Mouse (Mus musculus): ENCODE data around the gene Gad1. TPM values are rescaled to one million over a fixed set of nuclear protein-coding genes. Genes with fewer than 3 reads are reported as not detected.
A peak's percentile ranks its signal among the peaks of the same experiment; 100 is the strongest.

Gad1 gene
- total RNA-seq, 2 experiments from 2014 or later: 343 to 384 TPM

DNA sequence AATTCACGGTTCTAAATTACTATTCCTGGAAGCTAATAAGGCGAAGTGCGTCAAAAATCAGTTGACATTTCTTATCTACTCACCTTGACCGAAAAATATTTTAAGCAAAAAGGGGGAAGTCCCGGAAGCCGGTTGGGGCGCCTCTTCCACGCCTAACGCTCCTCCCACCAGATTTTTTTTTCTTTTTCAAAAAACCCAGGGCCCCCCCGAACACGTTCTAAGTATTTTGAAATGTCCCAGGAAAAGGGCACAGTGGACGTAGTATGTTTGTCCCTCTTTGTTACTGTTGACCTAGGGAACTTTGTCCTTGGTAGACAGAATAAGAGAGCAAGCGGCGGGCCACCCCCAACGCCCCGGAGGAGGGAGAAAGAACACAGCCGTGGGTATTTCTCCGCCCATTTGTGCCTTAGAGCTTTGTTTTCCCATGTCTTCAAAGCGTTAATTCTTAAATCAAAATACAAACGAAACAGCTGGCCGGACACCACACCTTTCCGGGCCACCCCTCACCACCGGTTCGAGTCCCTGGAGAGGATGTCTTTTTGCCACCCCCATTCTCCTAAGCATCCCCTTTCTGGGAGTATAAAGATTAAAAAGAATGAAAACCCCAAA is 6.1 kb downstream of the Gad1 start:
- no peak for DNase-seq (ENCODE audit: low spot score in 2 of 2)
- no peak overlapping the region for H3K27ac ChIP-seq
- H3K4me3 ChIP-seq: peak overlapping the region; percentile 14; the same call in 1 of the 2 replicates
- TF ChIP-seq CTCF (conservative IDR thresholded peaks at IDR 0.05): no peak

GRCm38 (mm10) chr2:70559520-70559919 is 6.6 kb downstream of the Gad1 start:
- no peak overlapping the region for H3K27ac ChIP-seq
- TF ChIP-seq CTCF (conservative IDR thresholded peaks at IDR 0.05): no peak
- no peak overlapping the region for H3K4me3 ChIP-seq
- DNase-seq (ENCODE audit: low spot score in 2 of 2): no peak

- peak; percentile 60 to 82 for DNase-seq (ENCODE audit: low spot score in 2 of 2)
- Histone ChIP-seq H3K4me3 (peak overlapping the region; percentile 61), H3K27ac (peak overlapping the region; percentile 91)
- TF ChIP-seq CTCF (conservative IDR thresholded peaks at IDR 0.05): peak; percentile 85
Measured at GRCm38 (mm10) chr2:70561077-70561795, 8.4 kb downstream of the Gad1 start.

- peak overlapping the region; percentile 61 for H3K4me3 ChIP-seq
- H3K27ac ChIP-seq: peak overlapping the region; percentile 91
- no peak for TF ChIP-seq CTCF (conservative IDR thresholded peaks at IDR 0.05)
- peak in 1 of 2 experiments; percentile 38 for DNase-seq (ENCODE audit: low spot score in 2 of 2)
Measured at GRCm38 (mm10) chr2:70562011-70562491, 9.2 kb downstream of the Gad1 start.

DNA sequence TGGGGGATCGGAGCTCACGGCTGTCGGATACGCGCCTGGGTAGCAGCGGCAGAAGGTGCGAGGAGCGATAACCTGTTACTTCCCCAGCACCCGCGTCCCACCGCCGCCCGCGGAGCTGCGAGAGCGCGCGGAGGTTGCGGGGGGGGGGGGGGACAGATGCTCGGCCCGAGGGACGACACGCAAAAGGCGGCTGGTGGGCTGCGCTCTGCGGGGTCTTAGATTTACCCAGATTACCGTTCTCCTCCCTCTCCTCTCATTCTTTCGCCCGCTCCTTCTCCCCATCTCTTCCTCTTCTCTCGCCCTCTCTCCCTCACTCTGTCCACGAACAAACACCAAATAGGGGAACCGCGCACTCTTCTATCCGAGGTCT is 9.7 kb downstream of the Gad1 start:
- DNase-seq (ENCODE audit: low spot score in 2 of 2): no peak
- H3K27ac ChIP-seq: peak overlapping the region; percentile 91
- H3K4me3 ChIP-seq: peak overlapping the region; percentile 61
- no peak for TF ChIP-seq CTCF (conservative IDR thresholded peaks at IDR 0.05)

GRCm38 (mm10) chr2:70562981-70563671 is 10.3 kb downstream of the Gad1 start:
- no peak for DNase-seq (ENCODE audit: low spot score in 2 of 2)
- TF ChIP-seq CTCF (conservative IDR thresholded peaks at IDR 0.05): no peak
- Histone ChIP-seq H3K27ac (peak overlapping the region; percentile 91), H3K4me3 (peak overlapping the region; percentile 61)

DNA sequence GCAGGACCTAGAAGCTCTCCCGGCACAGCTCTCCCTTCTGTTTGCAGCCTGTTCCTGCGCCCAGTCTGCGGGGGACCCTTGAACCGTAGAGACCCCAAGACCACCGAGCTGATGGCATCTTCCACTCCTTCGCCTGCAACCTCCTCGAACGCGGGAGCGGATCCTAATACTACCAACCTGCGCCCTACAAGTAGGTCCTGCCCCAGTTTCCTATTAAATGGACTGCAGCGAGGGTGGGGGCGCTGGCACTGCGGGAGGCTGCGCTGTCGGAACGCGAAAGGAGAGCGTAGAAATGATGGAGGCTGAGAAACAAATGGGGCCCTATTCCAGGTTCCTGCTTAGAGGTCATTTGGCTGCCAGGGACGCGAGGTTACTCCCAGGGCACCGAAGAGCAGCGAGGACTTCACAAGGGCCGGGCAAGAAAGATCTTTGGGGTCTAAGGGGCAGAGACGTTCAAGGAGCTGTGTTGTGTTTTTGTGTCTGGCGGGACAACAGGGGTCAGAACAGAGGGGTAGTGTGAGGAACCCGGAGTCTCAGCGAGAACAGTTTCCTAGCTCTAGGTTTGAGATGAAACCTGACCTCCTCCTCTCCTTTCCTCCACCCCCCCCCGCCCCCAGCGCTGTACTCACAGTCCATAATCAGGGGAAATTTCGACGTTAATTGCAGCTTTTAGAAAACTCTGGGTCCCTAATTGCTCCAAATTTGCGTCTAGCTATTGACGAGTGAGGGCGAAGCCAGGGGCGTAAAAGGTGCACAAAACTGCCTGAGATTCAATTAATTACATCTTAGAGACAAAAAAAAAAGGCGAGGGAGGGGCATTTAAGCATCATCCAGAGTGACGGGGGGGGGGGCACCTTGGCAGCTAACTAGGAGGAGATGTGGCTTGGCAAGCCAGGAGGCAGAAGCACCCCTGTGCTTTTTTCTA is 11.1 kb downstream of the Gad1 start:
- peak overlapping the region; percentile 61 for H3K4me3 ChIP-seq
- peak overlapping the region; percentile 91 for H3K27ac ChIP-seq
- no peak for DNase-seq (ENCODE audit: low spot score in 2 of 2)
- no peak for TF ChIP-seq CTCF (conservative IDR thresholded peaks at IDR 0.05)

DNA sequence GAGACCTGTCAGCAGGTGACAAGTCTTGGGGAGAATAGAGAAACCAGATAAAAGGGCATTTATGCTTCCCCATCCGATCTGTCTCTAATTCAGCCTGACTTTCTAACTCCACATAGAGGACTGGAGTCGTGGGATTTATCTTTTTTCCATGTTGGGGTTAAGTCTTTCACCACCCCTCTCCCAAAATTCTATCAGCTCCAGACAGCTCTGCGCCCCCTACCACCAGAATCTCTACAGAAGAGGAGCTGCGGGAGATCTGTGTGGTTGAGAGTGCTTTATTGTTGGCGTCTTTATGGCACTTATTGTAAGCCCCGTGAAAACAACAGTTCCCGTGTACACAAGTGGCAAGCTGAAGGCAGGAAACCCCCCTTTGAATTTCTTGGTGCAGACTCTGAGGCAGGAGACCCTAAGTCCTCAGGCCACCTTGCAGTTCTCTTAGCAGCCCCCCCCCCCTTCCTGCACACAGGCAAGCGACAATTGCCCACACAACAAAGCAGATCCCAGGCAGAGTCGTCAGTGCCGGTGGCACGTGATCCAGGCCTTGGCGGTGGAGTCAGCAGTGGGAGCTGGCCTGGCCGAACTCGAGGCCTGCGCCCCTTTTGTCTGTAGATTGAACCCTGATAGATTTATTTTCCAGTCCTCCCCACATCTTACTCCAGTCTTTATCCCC is 11.9 kb downstream of the Gad1 start:
- peak overlapping the region; percentile 61 for H3K4me3 ChIP-seq
- DNase-seq (ENCODE audit: low spot score in 2 of 2): no peak
- TF ChIP-seq CTCF (conservative IDR thresholded peaks at IDR 0.05): no peak
- peak overlapping the region; percentile 91; the same call in 1 of the 2 replicates for H3K27ac ChIP-seq

DNA sequence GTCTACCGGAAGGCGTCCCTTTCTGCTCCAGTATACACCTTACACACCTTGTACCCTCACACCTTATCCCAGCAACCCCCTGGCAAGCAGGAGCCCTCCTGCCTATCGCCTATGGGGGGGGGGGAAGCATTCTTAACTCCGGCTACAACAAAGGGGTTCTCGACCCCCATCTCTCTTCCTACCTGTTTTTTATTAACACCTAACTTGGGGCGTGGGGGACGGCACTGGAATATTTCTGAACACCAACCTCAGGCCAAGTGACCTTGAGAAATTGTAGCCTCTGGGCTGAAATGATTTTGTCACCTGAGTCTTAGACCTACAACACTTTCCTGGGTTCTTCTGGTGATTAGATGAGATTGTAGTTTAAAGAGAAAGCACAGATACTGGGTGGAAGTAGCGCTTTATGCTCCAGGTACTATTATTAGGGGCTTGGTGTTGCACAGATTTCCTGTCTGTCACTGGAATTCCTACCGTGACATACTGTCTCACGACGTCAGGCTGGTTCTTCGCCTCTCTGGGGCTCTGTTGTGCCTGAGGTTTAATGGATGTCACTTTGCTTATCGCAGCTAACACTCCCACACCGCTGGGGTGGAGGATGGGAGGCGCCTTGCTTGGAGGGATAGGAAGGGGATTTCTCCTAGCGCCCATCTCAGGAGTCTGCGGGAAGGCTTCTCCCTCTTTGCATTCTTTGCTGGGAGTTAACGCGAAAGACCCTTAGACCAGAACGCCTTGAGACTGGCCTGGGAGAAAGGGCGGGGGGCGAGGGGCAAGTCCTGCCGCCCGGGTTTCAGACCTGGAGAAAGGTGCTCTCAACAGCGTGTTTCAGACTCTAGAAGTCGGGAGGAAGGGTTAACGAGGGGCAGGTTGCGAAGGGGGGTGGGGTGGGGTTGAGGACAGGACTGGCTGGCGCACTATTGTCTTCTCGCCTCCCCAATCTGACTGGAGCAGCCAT is 13.1 kb downstream of the Gad1 start:
- no peak for DNase-seq (ENCODE audit: low spot score in 2 of 2)
- no peak for TF ChIP-seq CTCF (conservative IDR thresholded peaks at IDR 0.05)
- Histone ChIP-seq H3K4me3 (peak overlapping the region; percentile 35), H3K27ac (peak overlapping the region; percentile 61)

- no peak for DNase-seq (ENCODE audit: low spot score in 2 of 2)
- H3K4me3 ChIP-seq: peak overlapping the region; percentile 35
- H3K27ac ChIP-seq: peak overlapping the region; percentile 61; the same call in 1 of the 2 replicates
- TF ChIP-seq CTCF (conservative IDR thresholded peaks at IDR 0.05): no peak
Measured at GRCm38 (mm10) chr2:70566603-70566981, 13.7 kb downstream of the Gad1 start.
